Mouse (Mus musculus): ENCODE measurements around the gene Spns2. TPM values are rescaled to one million over a fixed set of nuclear protein-coding genes. Genes with fewer than 3 reads are reported as not detected.
A peak's percentile ranks its signal among the peaks of the same experiment; 100 is the strongest.

Gene Spns2
- polyA plus RNA-seq, 1 experiment from 2014 or later = 3.0 TPM

- WGBS = 76% methylated on average over 7 of the region's 7 CpGs
- H3K4me3 ChIP-seq (ENCODE audit: low read depth, low read length) = no peak overlapping the region
- H3K27ac ChIP-seq (ENCODE audit: low read length) = no peak overlapping the region
- H3K27me3 ChIP-seq (ENCODE audit: control insufficient read depth, insufficient read depth, low read length) = no peaks in the 10 kb centered on the region
- H3K4me2 ChIP-seq (replicated peaks; ENCODE audit: low read depth, low read length) = no peak overlapping the region
- H3K9ac ChIP-seq (replicated peaks; ENCODE audit: low read depth, low read length) = no peak overlapping the region
- no peak for ATAC-seq (ENCODE audit: insufficient number of reproducible peaks, insufficient read depth, low FRiP score, low read depth)
- H3K4me1 ChIP-seq (ENCODE audit: control insufficient read depth, insufficient read depth, low read length) = 0 out of 2 replicates have a peak, but pooled peaks cover 10% of the 10 kb centered on the region
- no peaks in the 10 kb centered on the region for H3K9me3 ChIP-seq (ENCODE audit: control insufficient read depth, low read depth, low read length)
- no peaks in the 10 kb centered on the region for H3K36me3 ChIP-seq (ENCODE audit: control insufficient read depth, insufficient read depth, low read length)
These were observed 13.6 kb downstream of the Spns2 start for GRCm38 (mm10) chr11:72476074-72476625.

GRCm38 (mm10) chr11:72475408-72475807 lies 14.3 kb downstream of the Spns2 start:
- H3K9ac ChIP-seq (replicated peaks; ENCODE audit: low read depth, low read length) = no peak overlapping the region
- H3K4me3 ChIP-seq (ENCODE audit: low read depth, low read length) = no peak overlapping the region
- 0 out of 2 replicates have a peak, but pooled peaks cover 10% of the 10 kb centered on the region for H3K4me1 ChIP-seq (ENCODE audit: control insufficient read depth, insufficient read depth, low read length)
- no peaks in the 10 kb centered on the region for H3K27me3 ChIP-seq (ENCODE audit: control insufficient read depth, insufficient read depth, low read length)
- no peak overlapping the region for H3K27ac ChIP-seq (ENCODE audit: low read length)
- 71% methylated on average over 7 of the region's 7 CpGs for WGBS
- H3K9me3 ChIP-seq (ENCODE audit: control insufficient read depth, low read depth, low read length) = no peaks in the 10 kb centered on the region
- no peak for ATAC-seq (ENCODE audit: insufficient number of reproducible peaks, insufficient read depth, low FRiP score, low read depth)
- no peaks in the 10 kb centered on the region for H3K36me3 ChIP-seq (ENCODE audit: control insufficient read depth, insufficient read depth, low read length)
- no peak overlapping the region for H3K4me2 ChIP-seq (replicated peaks; ENCODE audit: low read depth, low read length)

- Histone ChIP-seq H3K4me2 (replicated peaks; ENCODE audit: low read depth, low read length) (no peak overlapping the region), H3K36me3 (ENCODE audit: control insufficient read depth, insufficient read depth, low read length) (no peaks in the 10 kb centered on the region), H3K9me3 (ENCODE audit: control insufficient read depth, low read depth, low read length) (no peaks in the 10 kb centered on the region), H3K27ac (ENCODE audit: low read length) (no peak overlapping the region), H3K27me3 (ENCODE audit: control insufficient read depth, insufficient read depth, low read length) (no peaks in the 10 kb centered on the region), H3K4me3 (ENCODE audit: low read depth, low read length) (no peak overlapping the region), H3K9ac (replicated peaks; ENCODE audit: low read depth, low read length) (no peak overlapping the region), H3K4me1 (ENCODE audit: control insufficient read depth, insufficient read depth, low read length) (0 out of 2 replicates have a peak, but pooled peaks cover 10% of the 10 kb centered on the region)
- 71% methylated on average over 3 of the region's 3 CpGs for WGBS
- no peak for ATAC-seq (ENCODE audit: insufficient number of reproducible peaks, insufficient read depth, low FRiP score, low read depth)
These were observed 14.8 kb downstream of the Spns2 start for GRCm38 (mm10) chr11:72474926-72475325.

GRCm38 (mm10) chr11:72473540-72473939 lies 16.2 kb downstream of the Spns2 start:
- Histone ChIP-seq H3K36me3 (ENCODE audit: control insufficient read depth, insufficient read depth, low read length) (no peaks in the 10 kb centered on the region), H3K9me3 (ENCODE audit: control insufficient read depth, low read depth, low read length) (no peaks in the 10 kb centered on the region), H3K4me2 (replicated peaks; ENCODE audit: low read depth, low read length) (no peak overlapping the region), H3K4me3 (ENCODE audit: low read depth, low read length) (no peak overlapping the region), H3K9ac (replicated peaks; ENCODE audit: low read depth, low read length) (no peak overlapping the region), H3K4me1 (ENCODE audit: control insufficient read depth, insufficient read depth, low read length) (peaks cover 17% of the 10 kb centered on the region; the same call in 1 of the 2 replicates), H3K27me3 (ENCODE audit: control insufficient read depth, insufficient read depth, low read length) (no peaks in the 10 kb centered on the region), H3K27ac (ENCODE audit: low read length) (peak overlapping the region; percentile 33; the same call in 1 of the 2 replicates)
- WGBS = 60% methylated on average over 4 of the region's 4 CpGs
- ATAC-seq (ENCODE audit: insufficient number of reproducible peaks, insufficient read depth, low FRiP score, low read depth) = peak; percentile 29

- 87% methylated on average over 6 of the region's 6 CpGs for WGBS
- Histone ChIP-seq H3K9ac (replicated peaks; ENCODE audit: low read depth, low read length) (no peak overlapping the region), H3K27me3 (ENCODE audit: control insufficient read depth, insufficient read depth, low read length) (no peaks in the 10 kb centered on the region), H3K4me1 (ENCODE audit: control insufficient read depth, insufficient read depth, low read length) (peaks cover 20% of the 10 kb centered on the region), H3K9me3 (ENCODE audit: control insufficient read depth, low read depth, low read length) (no peaks in the 10 kb centered on the region), H3K36me3 (ENCODE audit: control insufficient read depth, insufficient read depth, low read length) (no peaks in the 10 kb centered on the region), H3K27ac (ENCODE audit: low read length) (no peak overlapping the region), H3K4me3 (ENCODE audit: low read depth, low read length) (no peak overlapping the region), H3K4me2 (replicated peaks; ENCODE audit: low read depth, low read length) (no peak overlapping the region)
- ATAC-seq (ENCODE audit: insufficient number of reproducible peaks, insufficient read depth, low FRiP score, low read depth) = no peak
These were observed 18.3 kb downstream of the Spns2 start for GRCm38 (mm10) chr11:72471381-72471780.

GRCm38 (mm10) chr11:72470004-72470403 lies 19.7 kb downstream of the Spns2 start:
- Histone ChIP-seq H3K4me3 (ENCODE audit: low read depth, low read length) (no peak overlapping the region), H3K9me3 (ENCODE audit: control insufficient read depth, low read depth, low read length) (no peaks in the 10 kb centered on the region), H3K4me1 (ENCODE audit: control insufficient read depth, insufficient read depth, low read length) (peaks cover 27% of the 10 kb centered on the region), H3K9ac (replicated peaks; ENCODE audit: low read depth, low read length) (no peak overlapping the region), H3K4me2 (replicated peaks; ENCODE audit: low read depth, low read length) (no peak overlapping the region), H3K27ac (ENCODE audit: low read length) (no peak overlapping the region), H3K27me3 (ENCODE audit: control insufficient read depth, insufficient read depth, low read length) (no peaks in the 10 kb centered on the region), H3K36me3 (ENCODE audit: control insufficient read depth, insufficient read depth, low read length) (no peaks in the 10 kb centered on the region)
- WGBS = 64% methylated on average over 4 of the region's 4 CpGs
- no peak for ATAC-seq (ENCODE audit: insufficient number of reproducible peaks, insufficient read depth, low FRiP score, low read depth)

- ATAC-seq (ENCODE audit: insufficient number of reproducible peaks, insufficient read depth, low FRiP score, low read depth) = no peak
- Histone ChIP-seq H3K27ac (ENCODE audit: low read length) (peak overlapping the region; percentile 56; the same call in 1 of the 2 replicates), H3K9me3 (ENCODE audit: control insufficient read depth, low read depth, low read length) (no peaks in the 10 kb centered on the region), H3K4me3 (ENCODE audit: low read depth, low read length) (no peak overlapping the region), H3K27me3 (ENCODE audit: control insufficient read depth, insufficient read depth, low read length) (no peaks in the 10 kb centered on the region), H3K9ac (replicated peaks; ENCODE audit: low read depth, low read length) (no peak overlapping the region), H3K4me1 (ENCODE audit: control insufficient read depth, insufficient read depth, low read length) (peaks cover 31% of the 10 kb centered on the region), H3K36me3 (ENCODE audit: control insufficient read depth, insufficient read depth, low read length) (no peaks in the 10 kb centered on the region), H3K4me2 (replicated peaks; ENCODE audit: low read depth, low read length) (no peak overlapping the region)
- 27% methylated on average over 5 of the region's 5 CpGs for WGBS
These were observed 20.5 kb downstream of the Spns2 start for GRCm38 (mm10) chr11:72469217-72469616.

- 77% methylated on average over 5 of the region's 5 CpGs for WGBS
- peaks cover 31% of the 10 kb centered on the region for H3K4me1 ChIP-seq (ENCODE audit: control insufficient read depth, insufficient read depth, low read length)
These were observed 21.2 kb downstream of the Spns2 start for GRCm38 (mm10) chr11:72468525-72468924.

More at GRCm38 (mm10) chr11:72468525-72468924, 21.2 kb downstream of the Spns2 start:
- Histone ChIP-seq H3K4me3 (ENCODE audit: low read depth, low read length) (no peak overlapping the region), H3K27me3 (ENCODE audit: control insufficient read depth, insufficient read depth, low read length) (no peaks in the 10 kb centered on the region), H3K4me2 (replicated peaks; ENCODE audit: low read depth, low read length) (no peak overlapping the region), H3K9ac (replicated peaks; ENCODE audit: low read depth, low read length) (no peak overlapping the region), H3K36me3 (ENCODE audit: control insufficient read depth, insufficient read depth, low read length) (no peaks in the 10 kb centered on the region), H3K9me3 (ENCODE audit: control insufficient read depth, low read depth, low read length) (no peaks in the 10 kb centered on the region), H3K27ac (ENCODE audit: low read length) (peak overlapping the region; percentile 56; the same call in 1 of the 2 replicates)
- ATAC-seq (ENCODE audit: insufficient number of reproducible peaks, insufficient read depth, low FRiP score, low read depth) = no peak
